Mouse (Mus musculus) monocyte, adult 5-6 weeks (primary cell): ENCODE measurements at regions not wholly inside any gene's neighbourhood (a gene's known extent, or its start where the extent isn't known, plus 50 kb on each side); places are given as distances from the start of the nearest gene placed in this dataset.

Experiments
- ATAC-seq: fragments of 153-309, 156-312 bp; replicated peaks from 2 replicates; pipeline ENCODE4 v1.8.0; 2017; ENCODE audit warnings: mild to moderate bottlenecking; ENCODE audit not compliant: low TSS enrichment, insufficient number of reproducible peaks, severe bottlenecking, poor library complexity, low FRiP score

DNA sequence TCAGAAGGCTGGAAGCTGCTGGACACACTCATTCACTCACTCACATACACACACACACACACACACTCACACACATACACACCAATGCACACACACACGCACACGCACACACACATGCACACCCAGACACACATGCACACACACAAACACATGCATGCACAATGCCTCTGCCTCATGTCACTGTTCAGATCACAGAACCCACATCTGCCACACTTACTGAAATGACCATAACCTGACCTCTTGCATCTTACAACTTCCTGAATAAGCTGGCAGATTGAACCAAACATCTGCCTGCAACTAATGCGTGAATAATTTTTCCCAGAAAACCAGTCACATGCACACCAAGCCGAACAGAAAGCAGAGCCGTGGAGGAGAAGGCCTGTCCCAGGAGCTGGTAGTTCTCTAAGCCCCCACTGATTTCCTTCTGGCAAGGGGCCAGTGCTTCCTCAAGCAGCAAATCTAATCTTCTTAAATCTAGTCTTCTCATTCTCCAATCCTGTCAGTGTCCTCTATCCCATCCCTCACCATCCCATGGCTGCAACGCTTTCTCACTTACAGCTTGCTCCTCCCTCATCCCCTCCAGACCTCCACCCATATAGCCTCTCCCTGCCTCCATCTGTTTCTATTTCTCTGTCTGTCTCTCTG, 51.1 kb upstream of the Mbnl2 start:
- ATAC-seq = no peak

DNA sequence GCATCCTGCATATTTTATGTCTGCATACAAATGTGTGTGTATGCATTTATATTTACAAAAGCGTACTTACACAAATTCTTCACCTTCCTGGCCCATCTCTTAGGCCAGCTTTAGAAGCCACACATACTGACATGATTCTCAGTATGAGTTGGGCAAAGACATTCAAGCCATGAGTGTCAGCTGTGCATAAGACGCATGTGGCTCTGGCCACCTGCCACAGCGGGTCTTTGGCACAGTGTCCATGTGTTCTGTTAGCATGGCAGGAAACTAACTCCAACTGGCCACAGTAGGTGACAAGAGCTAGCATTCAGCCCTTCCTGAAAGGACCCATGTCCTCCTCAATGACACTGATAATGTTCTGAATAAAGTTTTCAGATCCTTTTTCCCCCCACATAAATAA, 49.8 kb upstream of the Mbnl2 start:
- ATAC-seq = no peak
